Mouse (Mus musculus) heart, embryonic 15.5 days (tissue): ENCODE data around the gene Sparcl1. TPM values are rescaled to one million over a fixed set of nuclear protein-coding genes. Genes with fewer than 3 reads are reported as not detected.

Source experiments
- ATAC-seq: fragments of 200-750 bp; cut with Nextera tagmentation; replicated peaks from 2 replicates; pipeline ENCODE4 v1.8.0; 2017; ENCODE audit warnings: low read depth, moderate TSS enrichment; ENCODE audit not compliant: insufficient number of reproducible peaks, insufficient read depth, low FRiP score
- H3K27ac ChIP-seq: fragments of 300-500 bp; sonication (generic); 2 replicates; pipeline ENCODE4 v1.5.1; 2015; ENCODE audit warnings: mild to moderate bottlenecking, inconsistent platforms
- H3K27me3 ChIP-seq: fragments of 300-500 bp; sonication (generic); 2 replicates; pipeline ENCODE4 v1.6.1; 2015; ENCODE audit warnings: inconsistent platforms
- H3K36me3 ChIP-seq: fragments of 300-500 bp; sonication (generic); 2 replicates; pipeline ENCODE4 v1.6.1; 2015; ENCODE audit warnings: mild to moderate bottlenecking, inconsistent platforms
- H3K4me1 ChIP-seq: fragments of 300-500 bp; sonication (generic); replicated peaks from 2 replicates; pipeline ENCODE4 v1.6.1; 2015; ENCODE audit warnings: inconsistent platforms
- H3K4me2 ChIP-seq: fragments of 300-500 bp; sonication (generic); 2 replicates; pipeline ENCODE4 v1.6.1; 2015; ENCODE audit warnings: inconsistent platforms, mild to moderate bottlenecking, moderate library complexity
- H3K4me3 ChIP-seq: fragments of 300-500 bp; sonication (generic); 2 replicates; pipeline ENCODE4 v1.5.1; 2015; ENCODE audit warnings: mild to moderate bottlenecking, inconsistent platforms
- H3K9ac ChIP-seq: fragments of 300-500 bp; sonication (generic); 2 replicates; pipeline ENCODE4 v1.6.1; 2015; ENCODE audit warnings: mild to moderate bottlenecking, inconsistent platforms
- H3K9me3 ChIP-seq: fragments of 300-500 bp; sonication (generic); replicated peaks from 2 replicates; pipeline ENCODE4 v1.6.1; 2016; ENCODE audit warnings: inconsistent platforms
- WGBS: fragments of 180-500 bp; shearing (Covaris S2); methylation state at CpG from one replicate; pipeline ENCODE4 v1.1.7; 2015; ENCODE audit warnings: mixed read lengths; 5-methylcytosine and 5-hydroxymethylcytosine counted together
- microRNA-seq: library from miRNA; unstranded; fragments of <30 nt; microRNA quantifications from one replicate; pipeline ENCODE4, GENCODE M21; 2016
- polyA plus RNA-seq: library from polyadenylated mRNA; unstranded; fragments of >200 nt; fragmentation: Nextera tagmentation; extraction: Ambion mirVana; gene quantifications from 2 replicates; pipeline ENCODE4 v1.2.1, GENCODE M21; 2015

The Sparcl1 gene
- polyA plus RNA-seq, 1 experiment from 2014 or later: 113 TPM

DNA sequence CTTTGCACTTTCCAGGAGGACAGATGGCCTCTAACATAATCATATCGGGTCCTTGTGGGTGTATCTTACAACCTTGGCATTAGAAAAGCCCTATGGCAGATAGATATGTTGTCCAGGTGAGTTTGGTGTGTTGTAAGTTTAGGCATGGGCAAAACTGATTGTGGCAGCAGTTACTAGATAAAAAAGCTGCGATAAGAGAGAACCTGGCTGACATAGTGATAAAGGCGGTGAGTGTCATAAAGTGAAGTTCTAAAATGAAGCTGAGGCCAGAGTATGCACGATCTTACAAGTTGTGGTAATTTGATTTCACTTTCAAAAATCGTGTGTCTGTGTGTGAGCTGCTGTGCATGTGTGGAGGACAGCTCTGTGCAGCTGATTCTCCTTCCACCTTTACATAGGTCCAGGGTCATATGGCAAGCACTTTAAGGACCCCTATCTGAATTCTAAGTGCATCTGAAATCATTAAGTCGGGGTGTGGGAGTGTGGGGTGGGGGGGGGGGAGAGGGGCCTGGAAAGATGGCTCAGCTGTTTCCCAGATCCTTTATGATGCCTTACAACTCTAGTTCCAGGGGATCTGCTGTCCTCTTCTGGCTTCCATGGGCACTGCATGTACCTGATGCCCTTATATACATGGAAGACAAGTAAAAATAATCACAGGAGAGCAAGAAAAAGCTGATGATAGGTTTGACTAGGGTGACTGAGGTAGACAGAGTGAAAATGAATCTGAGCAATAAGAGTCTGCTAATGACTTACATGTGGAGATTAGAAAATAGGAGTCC, 74.2 kb downstream of the Sparcl1 start:
- 0 out of 2 replicates have a peak, but pooled peaks have one; percentile 53 for ATAC-seq
- WGBS: 59% methylated on average over 6 of the region's 6 CpGs

DNA sequence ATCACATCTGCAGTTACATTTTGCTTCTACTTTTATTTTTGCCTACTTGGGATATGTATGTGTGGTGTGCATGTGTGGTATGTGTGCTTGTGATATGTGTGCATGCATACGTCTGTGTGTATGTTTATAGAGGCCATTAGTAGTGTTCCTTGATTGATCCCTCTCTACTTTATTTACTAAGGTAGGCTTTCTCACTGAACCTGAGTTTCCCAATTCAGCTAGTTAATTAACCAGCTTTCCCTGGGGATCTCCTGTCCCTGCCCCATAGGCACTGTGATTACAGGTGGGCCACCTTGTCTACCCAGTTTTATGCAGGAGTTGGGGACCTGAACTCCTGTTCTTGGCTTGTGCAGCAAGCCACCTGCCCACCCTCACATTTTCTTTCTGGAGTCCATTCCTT, 76.8 kb downstream of the Sparcl1 start:
- Histone ChIP-seq H3K9me3 (no peaks in the 10 kb centered on the region), H3K4me2 (no peak overlapping the region), H3K4me1 (no peaks in the 10 kb centered on the region), H3K36me3 (no peaks in the 10 kb centered on the region), H3K9ac (no peak overlapping the region), H3K4me3 (no peak overlapping the region), H3K27me3 (no peaks in the 10 kb centered on the region), H3K27ac (no peak overlapping the region)
- 81% methylated on average over 1 of the region's 1 CpGs for WGBS
- no peak for ATAC-seq

More for the DNA sequence above, 74.2 kb downstream of the Sparcl1 start:
- H3K9ac ChIP-seq: no peak overlapping the region
- H3K9me3 ChIP-seq: no peaks in the 10 kb centered on the region
- peaks cover 12% of the 10 kb centered on the region for H3K4me1 ChIP-seq
- H3K27ac ChIP-seq: no peak overlapping the region
- no peak overlapping the region for H3K4me3 ChIP-seq
- H3K27me3 ChIP-seq: no peaks in the 10 kb centered on the region
- no peak overlapping the region for H3K4me2 ChIP-seq
- H3K36me3 ChIP-seq: no peaks in the 10 kb centered on the region

DNA sequence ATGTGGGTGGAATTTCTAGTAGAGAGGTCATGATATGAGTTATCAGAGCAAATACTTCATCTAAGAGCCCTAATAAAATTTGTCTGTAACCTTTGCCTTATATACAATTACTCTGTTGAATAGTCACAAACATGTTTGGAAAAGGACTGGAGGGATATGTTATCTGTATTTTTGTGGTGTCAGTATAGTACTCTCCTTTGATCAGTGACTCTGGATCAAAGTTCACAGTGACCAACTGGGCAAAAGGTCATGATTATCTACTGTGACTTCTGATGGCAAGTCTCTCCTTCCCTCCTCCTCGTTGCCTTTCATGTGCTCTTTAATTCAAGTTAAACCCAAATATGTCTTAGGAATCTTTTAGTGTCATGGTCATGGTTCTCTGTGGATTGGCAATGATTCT, 77.7 kb downstream of the Sparcl1 start:
- Histone ChIP-seq H3K9me3 (no peaks in the 10 kb centered on the region), H3K36me3 (no peaks in the 10 kb centered on the region), H3K9ac (no peak overlapping the region), H3K4me2 (no peak overlapping the region), H3K4me1 (no peaks in the 10 kb centered on the region), H3K4me3 (no peak overlapping the region), H3K27me3 (no peaks in the 10 kb centered on the region), H3K27ac (no peak overlapping the region)
- no peak for ATAC-seq
- WGBS: 24% methylated on average over 1 of the region's 1 CpGs

DNA sequence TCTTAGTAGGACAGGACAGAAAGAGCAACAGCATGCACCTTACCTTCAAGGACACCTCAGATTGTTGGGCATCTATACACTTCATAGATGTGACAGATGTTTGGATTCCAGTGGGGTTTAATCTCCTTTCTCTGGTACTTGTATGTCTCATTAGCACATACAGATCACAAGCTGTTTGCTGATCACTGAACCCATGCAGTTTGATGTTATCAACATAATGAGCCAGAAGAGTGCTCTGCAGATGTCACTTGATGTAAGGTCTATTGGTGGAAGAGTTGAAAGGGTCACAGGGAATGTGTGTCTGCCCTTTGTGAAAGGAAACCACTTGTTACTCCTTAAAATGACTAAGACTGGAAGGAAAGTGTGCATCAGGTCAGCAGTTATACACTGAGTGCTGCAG, 78.5 kb downstream of the Sparcl1 start:
- Histone ChIP-seq H3K9me3 (no peaks in the 10 kb centered on the region), H3K36me3 (no peaks in the 10 kb centered on the region), H3K9ac (no peak overlapping the region), H3K27ac (no peak overlapping the region), H3K27me3 (no peaks in the 10 kb centered on the region), H3K4me1 (no peaks in the 10 kb centered on the region), H3K4me2 (no peak overlapping the region), H3K4me3 (no peak overlapping the region)
- no peak for ATAC-seq

DNA sequence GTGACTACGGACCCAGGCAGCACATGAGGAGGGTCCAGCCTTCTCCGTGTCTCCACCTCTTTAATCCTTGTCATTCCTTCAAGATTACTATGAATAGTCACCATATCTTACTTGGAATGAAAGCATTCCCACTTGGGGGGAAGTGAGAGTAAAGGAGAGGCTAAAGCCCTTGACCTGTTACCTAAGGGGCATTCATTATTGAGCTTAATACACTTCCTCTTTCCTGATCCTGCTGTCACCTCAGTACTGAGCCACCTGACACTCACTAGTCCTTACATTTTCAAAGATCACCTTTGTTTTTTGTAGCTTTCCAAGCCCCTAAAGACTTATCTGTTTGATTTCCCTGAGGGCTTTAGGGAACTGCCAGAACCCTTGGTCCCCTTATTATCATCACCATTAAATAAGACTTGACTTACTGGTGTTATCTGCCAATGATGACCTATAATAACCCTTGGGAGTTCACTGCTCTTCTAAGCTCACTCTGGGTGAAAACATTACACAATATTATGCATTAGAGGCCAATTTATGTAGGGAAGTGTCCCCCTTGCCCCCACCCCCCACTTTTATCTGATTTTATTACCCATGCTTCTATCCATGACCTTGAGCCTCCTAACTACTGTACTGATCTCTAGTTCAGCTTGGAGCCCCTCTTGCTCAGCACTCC, 81.0 kb downstream of the Sparcl1 start:
- Histone ChIP-seq H3K4me3 (no peak overlapping the region), H3K36me3 (no peaks in the 10 kb centered on the region), H3K4me1 (no peaks in the 10 kb centered on the region), H3K27me3 (no peaks in the 10 kb centered on the region), H3K4me2 (no peak overlapping the region), H3K9me3 (no peaks in the 10 kb centered on the region), H3K9ac (no peak overlapping the region), H3K27ac (no peak overlapping the region)
- 52% methylated on average over 2 of the region's 2 CpGs for WGBS
- no peak for ATAC-seq

Small RNA genes lying within 50 kb of the gene (microRNA-seq; reads per million reads assigned to microRNA genes)
- gene Mir5619: 1.9 reads per million

Other genes with a start within 250 kb of the Sparcl1 start
- gene Klhl8, start 202.5 kb downstream of the Sparcl1 start, polyA plus RNA-seq: 11.4 and 13.2 TPM in 2 replicates
- gene Hsd17b13, start 136.3 kb downstream of the Sparcl1 start, polyA plus RNA-seq: 0.38 TPM in 1 of 2 replicates, not detected in the other
- 3.5 and 4.1 TPM in 2 replicates for gene Hsd17b11, start 91.8 kb downstream of the Sparcl1 start, polyA plus RNA-seq
- 49.9 and 50.2 TPM in 2 replicates for gene Nudt9, start 67.4 kb downstream of the Sparcl1 start, polyA plus RNA-seq
- gene Gm17660, start 36.1 kb downstream of the Sparcl1 start, polyA plus RNA-seq: 0.35 TPM in 1 of 2 replicates, not detected in the other
- gene Dspp, start 57.0 kb upstream of the Sparcl1 start, polyA plus RNA-seq: not detected in 2 replicates
- 0.05 and 0.09 TPM in 2 replicates for gene Dmp1, start 88.9 kb upstream of the Sparcl1 start, polyA plus RNA-seq
- 0.62 and 0.75 TPM in 2 replicates for gene Ibsp, start 185.4 kb upstream of the Sparcl1 start, polyA plus RNA-seq
- not detected in 2 replicates for gene Mepe, start 211.6 kb upstream of the Sparcl1 start, polyA plus RNA-seq